Mouse (Mus musculus): ENCODE results near the gene Wdr53.

DNA sequence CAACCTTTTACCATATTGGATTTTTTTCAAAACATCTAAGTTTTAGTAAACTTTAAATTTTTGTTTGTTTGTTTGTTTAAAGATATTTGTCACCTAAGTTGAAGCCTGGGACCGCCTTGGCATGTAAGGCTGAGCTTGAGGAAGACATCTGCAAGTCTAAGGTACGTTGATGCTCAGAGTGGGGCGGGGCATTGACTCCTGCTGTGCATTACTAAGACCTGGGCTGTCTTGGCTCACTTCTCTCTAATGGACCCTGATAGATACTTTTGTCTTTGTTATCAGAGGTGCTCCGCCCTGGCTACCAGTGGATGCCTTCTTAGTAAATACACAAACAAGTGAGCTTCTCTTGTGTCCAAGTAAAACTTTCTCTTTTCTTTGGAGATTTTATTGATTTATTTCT lies 44.8 kb downstream of the Wdr53 start:
- TF ChIP-seq CTCF (IDR thresholded peaks at IDR 0.05; ENCODE audit: extremely low read depth, insufficient read length, insufficient replicate concordance, low read depth, low read length) (no peak), POLR2A (IDR thresholded peaks at IDR 0.05; ENCODE audit: low read depth, low read length) (no peak)

Data from small intestine, adult 2 months (tissue).